Mouse (Mus musculus) hindbrain, embryonic 16.5 days (tissue): ENCODE measurements around the gene Npy5r. TPM values are rescaled to one million over a fixed set of nuclear protein-coding genes. Genes with fewer than 3 reads are reported as not detected.

ENCODE experiments used
- ATAC-seq: fragments of 200-750 bp; cut with Nextera tagmentation; 2 replicates; pipeline ENCODE4 v1.8.0; 2017; ENCODE audit warnings: moderate TSS enrichment, moderate library complexity
- H3K27ac ChIP-seq: fragments of 300-500 bp; sonication (generic); 2 replicates; pipeline ENCODE4 v1.5.1; 2014; ENCODE audit warnings: low read depth, mild to moderate bottlenecking, control low read depth, low read length, moderate library complexity
- H3K27me3 ChIP-seq: fragments of 300-500 bp; sonication (generic); replicated peaks from 2 replicates; pipeline ENCODE4 v1.6.1; 2014; ENCODE audit warnings: low read length; ENCODE audit not compliant: control insufficient read depth, insufficient read depth
- H3K36me3 ChIP-seq: fragments of 300-500 bp; sonication (generic); 2 replicates; pipeline ENCODE4 v1.6.1; 2014; ENCODE audit warnings: mild to moderate bottlenecking, low read length, moderate library complexity, mixed read lengths; ENCODE audit not compliant: control insufficient read depth, insufficient read depth
- H3K4me1 ChIP-seq: fragments of 300-500 bp; sonication (generic); 2 replicates; pipeline ENCODE4 v1.6.1; 2014; ENCODE audit warnings: low read depth, low read length; ENCODE audit not compliant: control insufficient read depth, insufficient read depth
- H3K4me2 ChIP-seq: fragments of 300-500 bp; sonication (generic); 2 replicates; pipeline ENCODE4 v1.6.1; 2014; ENCODE audit warnings: mild to moderate bottlenecking, low read length, control low read depth, moderate library complexity
- H3K4me3 ChIP-seq: fragments of 300-500 bp; sonication (generic); 2 replicates; pipeline ENCODE4 v1.5.1; 2014; ENCODE audit warnings: mild to moderate bottlenecking, low read length, control low read depth, moderate library complexity
- H3K9ac ChIP-seq: fragments of 300-500 bp; sonication (generic); 2 replicates; pipeline ENCODE4 v1.6.1; 2014; ENCODE audit warnings: low read depth, mild to moderate bottlenecking, control low read depth, low read length, moderate library complexity
- H3K9me3 ChIP-seq: fragments of 300-500 bp; sonication (generic); 2 replicates; pipeline ENCODE4 v1.6.1; 2014; ENCODE audit warnings: mild to moderate bottlenecking, low read length, moderate library complexity; ENCODE audit not compliant: control insufficient read depth
- WGBS: fragments of 180-500 bp; shearing (Covaris S2); extraction: QIAGEN DNeasy Blood & Tissue Kit; methylation state at CpG from one replicate; pipeline ENCODE4 v1.1.7; 2014; 5-methylcytosine and 5-hydroxymethylcytosine counted together
- polyA plus RNA-seq: library from polyadenylated mRNA; unstranded; fragments of >200 nt; fragmentation: Nextera tagmentation; extraction: Ambion mirVana; gene quantifications from 2 replicates; pipeline ENCODE4 v1.2.1, GENCODE M21; 2015

Npy5r gene
- polyA plus RNA-seq, 1 experiment from 2014 or later, result 3.1 TPM

DNA sequence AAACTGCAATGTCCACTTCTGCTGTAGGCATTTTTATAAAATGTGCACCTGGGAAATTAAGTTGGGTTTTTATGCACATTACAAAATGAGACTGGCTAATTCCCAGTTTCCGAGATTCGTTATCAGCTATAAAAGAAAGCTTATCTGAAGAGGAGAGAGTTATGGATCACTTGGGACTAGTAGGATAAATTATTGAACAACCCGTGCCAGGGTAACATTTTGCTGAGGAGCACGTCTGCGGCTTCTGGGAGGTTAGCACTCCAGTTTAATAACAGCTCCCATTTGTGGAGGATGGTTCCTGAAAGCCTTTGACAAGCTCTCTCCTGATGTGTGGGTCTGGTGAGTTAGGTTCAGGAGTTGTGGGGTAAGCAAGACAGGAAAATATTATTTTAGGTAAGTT, 2.5 kb upstream of the Npy5r start:
- Histone ChIP-seq H3K4me1 (no peaks in the 10 kb centered on the region), H3K4me2 (no peak overlapping the region), H3K36me3 (no peaks in the 10 kb centered on the region), H3K9me3 (no peaks in the 10 kb centered on the region), H3K27me3 (0 out of 2 replicates have a peak, but pooled peaks cover 2% of the 10 kb centered on the region), H3K9ac (no peak overlapping the region), H3K4me3 (no peak overlapping the region), H3K27ac (no peak overlapping the region)
- WGBS, result 61% methylated on average over 5 of the region's 5 CpGs
- no peak for ATAC-seq

DNA sequence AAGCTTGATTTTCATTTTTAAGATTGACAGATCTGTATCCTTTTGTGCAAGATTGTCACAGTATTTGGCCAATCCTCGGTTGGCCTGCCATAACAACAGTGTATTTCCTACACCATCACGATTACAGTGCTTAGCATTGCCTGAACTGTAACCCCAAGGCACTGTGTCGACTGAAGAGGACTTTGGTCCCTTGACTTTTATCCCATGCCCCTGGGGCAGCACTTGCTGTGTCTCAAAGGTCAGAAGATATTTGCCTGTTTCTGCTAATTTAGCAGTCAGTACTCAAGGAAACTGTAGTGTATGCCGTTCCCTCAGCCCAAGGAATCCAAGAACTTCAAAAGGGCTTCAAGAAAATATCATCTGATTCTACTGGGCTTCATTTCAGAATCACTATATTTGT, 871 bp upstream of the Npy5r start:
- Histone ChIP-seq H3K4me1 (no peaks in the 10 kb centered on the region), H3K36me3 (no peaks in the 10 kb centered on the region), H3K4me3 (no peak overlapping the region), H3K9ac (no peak overlapping the region), H3K4me2 (peak overlapping the region; percentile 81; the same call in 1 of the 2 replicates), H3K9me3 (no peaks in the 10 kb centered on the region), H3K27ac (no peak overlapping the region), H3K27me3 (0 out of 2 replicates have a peak, but pooled peaks cover 2% of the 10 kb centered on the region)
- 66% methylated on average over 4 of the region's 4 CpGs for WGBS
- no peak for ATAC-seq

DNA sequence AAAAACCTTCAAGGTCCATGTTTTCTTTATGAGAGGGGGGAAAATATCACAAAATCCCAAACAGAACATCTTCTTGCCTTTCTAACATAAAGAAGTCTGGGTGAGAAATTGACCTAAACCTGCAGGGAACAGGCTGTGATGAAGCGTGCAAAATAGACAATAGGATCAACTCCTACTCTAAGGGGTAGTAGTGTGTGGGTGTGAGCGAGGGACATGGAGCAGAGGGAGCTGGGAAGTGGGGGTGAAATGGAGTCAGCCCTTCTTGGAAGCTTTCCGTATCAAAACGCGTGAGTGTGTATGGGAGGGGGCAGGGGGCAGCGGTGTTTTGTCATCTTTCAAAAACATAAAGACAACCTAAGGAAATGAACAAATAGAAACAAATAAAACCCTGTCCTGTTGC, 467 bp upstream of the Npy5r start:
- ATAC-seq, result peak; percentile 43; the same call in 1 of the 2 replicates
- Histone ChIP-seq H3K4me3 (peak overlapping the region; percentile 53), H3K4me2 (peak overlapping the region; percentile 81), H3K9ac (no peak overlapping the region), H3K4me1 (no peaks in the 10 kb centered on the region), H3K36me3 (no peaks in the 10 kb centered on the region), H3K27me3 (0 out of 2 replicates have a peak, but pooled peaks cover 2% of the 10 kb centered on the region), H3K27ac (no peak overlapping the region), H3K9me3 (no peaks in the 10 kb centered on the region)
- WGBS, result 33% methylated on average over 6 of the region's 6 CpGs

DNA sequence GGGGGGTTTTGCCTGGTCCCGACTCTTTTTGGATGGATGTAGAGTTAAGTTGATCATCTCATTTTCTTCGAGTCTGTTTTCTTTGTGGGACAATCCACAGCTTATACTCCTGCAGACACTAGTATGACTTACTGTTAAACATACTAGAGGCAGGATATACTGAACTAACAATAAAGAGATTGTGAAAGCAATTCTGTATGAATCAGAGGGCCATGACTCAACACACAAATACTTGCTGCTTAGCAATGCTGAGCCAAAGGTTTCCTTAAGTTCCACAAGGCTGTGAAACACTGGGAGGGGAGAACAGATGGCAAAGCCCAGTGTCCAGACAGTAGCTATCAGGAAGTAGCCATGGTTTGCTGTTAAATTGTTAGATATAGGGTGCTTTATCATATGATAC, 6.7 kb downstream of the Npy5r start:
- Histone ChIP-seq H3K9me3 (no peaks in the 10 kb centered on the region), H3K27me3 (0 out of 2 replicates have a peak, but pooled peaks cover 2% of the 10 kb centered on the region), H3K4me3 (no peak overlapping the region), H3K36me3 (no peaks in the 10 kb centered on the region), H3K9ac (no peak overlapping the region), H3K4me2 (no peak overlapping the region), H3K27ac (no peak overlapping the region), H3K4me1 (no peaks in the 10 kb centered on the region)
- no peak for ATAC-seq
- WGBS, result 90% methylated on average over 2 of the region's 2 CpGs

DNA sequence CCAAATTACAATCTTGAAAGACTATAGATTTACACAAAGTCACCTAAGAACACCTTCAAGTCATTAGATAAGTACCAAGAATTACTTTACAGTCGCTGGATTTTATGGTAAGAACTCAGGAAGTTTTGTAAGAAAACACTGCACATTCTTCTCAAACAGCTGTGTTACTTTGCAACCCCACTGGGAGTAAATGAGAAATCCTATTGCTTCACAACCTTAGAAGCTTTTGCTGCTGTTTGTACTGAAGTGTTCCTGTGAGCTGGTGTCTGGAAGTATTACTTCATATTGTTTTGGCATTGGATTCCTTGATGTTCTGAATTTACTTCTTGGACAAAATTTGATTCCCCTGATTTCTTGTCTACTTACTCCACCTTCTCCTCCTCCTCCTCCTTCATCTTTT, 57.2 kb downstream of the Npy5r start:
- no peak for ATAC-seq
- WGBS, result 62% methylated on average over 1 of the region's 1 CpGs
- H3K4me3 ChIP-seq, result no peak overlapping the region

More for the DNA sequence above, 57.2 kb downstream of the Npy5r start:
- Histone ChIP-seq H3K27me3 (no peaks in the 10 kb centered on the region), H3K36me3 (no peaks in the 10 kb centered on the region), H3K9ac (no peak overlapping the region), H3K9me3 (no peaks in the 10 kb centered on the region), H3K27ac (no peak overlapping the region), H3K4me1 (no peaks in the 10 kb centered on the region), H3K4me2 (no peak overlapping the region)

Other genes with a start within 250 kb of the Npy5r start
- 9.7 and 11.4 TPM in 2 replicates for gene Tma16, start 201.6 kb downstream of the Npy5r start, polyA plus RNA-seq
- not detected in 2 replicates for gene Tktl2, start 176.4 kb downstream of the Npy5r start, polyA plus RNA-seq
- gene Npy1r, start 9.1 kb upstream of the Npy5r start, polyA plus RNA-seq, result 9.1 and 10.2 TPM in 2 replicates
- 1.7 and 2.1 TPM in 2 replicates for gene Naf1, start 172.1 kb upstream of the Npy5r start, polyA plus RNA-seq